Mouse (Mus musculus): Measurements from ENCODE around the gene Gipc3. TPM values are rescaled to one million over a fixed set of nuclear protein-coding genes. Genes with fewer than 3 reads are reported as not detected.

Gipc3 gene
- total RNA-seq (2018; cell fraction: chromatin; rRNA removed): under 1 TPM in 2 of 26 experiments, not detected in 24; 0.16 to 0.71 TPM
- under 1 TPM in 18 of 26 experiments, not detected in 8; 0.03 to 0.17 (median 0.08) TPM for total RNA-seq (2018; cell fraction: cytosol; rRNA removed)
- total RNA-seq (2018; cell fraction: nucleus; rRNA removed): 1 to 10 TPM in 1 of 26 experiments, under 1 TPM in 1, not detected in 24; 0.18 to 1.4 TPM
- polyA plus RNA-seq (2018): 0.07 TPM in 1 of 3 replicates, not detected in the others

GRCm38 (mm10) chr10:81342686-81343505, at the start of gene Gipc3:
Gene Gipc3 (minus strand): TSS chr10:81343266.
- H3K36me3 ChIP-seq (ENCODE audit: inconsistent target): no peaks in the 10 kb centered on the region
- H3K79me2 ChIP-seq (ENCODE audit: inconsistent target): no peaks in the 10 kb centered on the region
- WGBS (ENCODE audit: missing documents): 7% methylated on average over 44 of the region's 67 CpGs
- no peak within 1 kb of the TSS for H3K27ac ChIP-seq
- no peak within 1 kb of the TSS for H3K4me3 ChIP-seq (ENCODE audit: inconsistent target)

- Histone ChIP-seq H3K4me3 (ENCODE audit: inconsistent target) (peak within 1 kb of the TSS; percentile 33), H3K79me2 (ENCODE audit: inconsistent target) (peaks cover 7% of the 10 kb centered on the region; the same call in 1 of the 2 replicates), H3K27ac (peak within 1 kb of the TSS; percentile 48), H3K36me3 (ENCODE audit: inconsistent target) (peaks cover 14% of the 10 kb centered on the region; the same call in 1 of the 2 replicates)
- 74% methylated on average over 10 of the region's 14 CpGs for WGBS (ENCODE audit: missing documents)
Observed at GRCm38 (mm10) chr10:81392781-81393185, 49.7 kb upstream of the Gipc3 start, which contains the start of gene Smim24. Gene Smim24 (plus strand): TSS chr10:81393051.

- Histone ChIP-seq H3K79me2 (ENCODE audit: inconsistent target) (peaks cover 4% of the 10 kb centered on the region; the same call in 1 of the 2 replicates), H3K27ac (no peak overlapping the region), H3K36me3 (ENCODE audit: inconsistent target) (peaks cover 10% of the 10 kb centered on the region; the same call in 1 of the 2 replicates), H3K4me3 (ENCODE audit: inconsistent target) (no peak overlapping the region)
- 97% methylated on average over 6 of the region's 6 CpGs for WGBS (ENCODE audit: missing documents)
Observed at GRCm38 (mm10) chr10:81392270-81392669, 49.2 kb upstream of the Gipc3 start.

- peaks cover 19% of the 10 kb centered on the region for H3K79me2 ChIP-seq (ENCODE audit: inconsistent target)
- 89% methylated on average over 12 of the region's 13 CpGs for WGBS (ENCODE audit: missing documents)
- no peak overlapping the region for H3K4me3 ChIP-seq (ENCODE audit: inconsistent target)
- no peak overlapping the region for H3K27ac ChIP-seq
- H3K36me3 ChIP-seq (ENCODE audit: inconsistent target): peaks cover 22% of the 10 kb centered on the region; the same call in 1 of the 2 replicates
Observed at GRCm38 (mm10) chr10:81390678-81390965, 47.6 kb upstream of the Gipc3 start.

GRCm38 (mm10) chr10:81389801-81390677, 47.0 kb upstream of the Gipc3 start:
- H3K79me2 ChIP-seq (ENCODE audit: inconsistent target): peaks cover 25% of the 10 kb centered on the region
- H3K4me3 ChIP-seq (ENCODE audit: inconsistent target): no peak overlapping the region
- peaks cover 22% of the 10 kb centered on the region; the same call in 1 of the 2 replicates for H3K36me3 ChIP-seq (ENCODE audit: inconsistent target)
- peak overlapping the region; percentile 41 for H3K27ac ChIP-seq
- 67% methylated on average over 22 of the region's 23 CpGs for WGBS (ENCODE audit: missing documents)

GRCm38 (mm10) chr10:81389373-81389772, 46.3 kb upstream of the Gipc3 start:
- Histone ChIP-seq H3K4me3 (ENCODE audit: inconsistent target) (no peak overlapping the region), H3K36me3 (ENCODE audit: inconsistent target) (peaks cover 22% of the 10 kb centered on the region; the same call in 1 of the 2 replicates), H3K27ac (peak overlapping the region; percentile 41), H3K79me2 (ENCODE audit: inconsistent target) (peaks cover 32% of the 10 kb centered on the region)
- WGBS (ENCODE audit: missing documents): 71% methylated on average over 3 of the region's 3 CpGs

- WGBS (ENCODE audit: missing documents): 95% methylated on average over 5 of the region's 5 CpGs
- H3K27ac ChIP-seq: peak within 1 kb of the TSS; percentile 41
Observed at GRCm38 (mm10) chr10:81388505-81389055, 45.5 kb upstream of the Gipc3 start, which contains the start of gene Gm48552. Gene Gm48552 (plus strand): TSS chr10:81389005.

GRCm38 (mm10) chr10:81387716-81388115, 44.6 kb upstream of the Gipc3 start:
- no peak overlapping the region for H3K4me3 ChIP-seq (ENCODE audit: inconsistent target)
- H3K79me2 ChIP-seq (ENCODE audit: inconsistent target): peaks cover 32% of the 10 kb centered on the region
- WGBS (ENCODE audit: missing documents): 95% methylated on average over 19 of the region's 20 CpGs
- H3K27ac ChIP-seq: no peak overlapping the region
- peaks cover 22% of the 10 kb centered on the region; the same call in 1 of the 2 replicates for H3K36me3 ChIP-seq (ENCODE audit: inconsistent target)

More at GRCm38 (mm10) chr10:81388505-81389055, 45.5 kb upstream of the Gipc3 start, which contains the start of gene Gm48552:
- no peak within 1 kb of the TSS for H3K4me3 ChIP-seq (ENCODE audit: inconsistent target)
- H3K79me2 ChIP-seq (ENCODE audit: inconsistent target): peaks cover 32% of the 10 kb centered on the region
- peaks cover 22% of the 10 kb centered on the region; the same call in 1 of the 2 replicates for H3K36me3 ChIP-seq (ENCODE audit: inconsistent target)

GRCm38 (mm10) chr10:81385603-81386306, 42.7 kb upstream of the Gipc3 start:
- H3K36me3 ChIP-seq (ENCODE audit: inconsistent target): peaks cover 22% of the 10 kb centered on the region; the same call in 1 of the 2 replicates
- H3K79me2 ChIP-seq (ENCODE audit: inconsistent target): peaks cover 32% of the 10 kb centered on the region
- no peak overlapping the region for H3K27ac ChIP-seq
- H3K4me3 ChIP-seq (ENCODE audit: inconsistent target): peak overlapping the region; percentile 100; the same call in 1 of the 2 replicates
- WGBS (ENCODE audit: missing documents): 86% methylated on average over 22 of the region's 22 CpGs

GRCm38 (mm10) chr10:81384605-81384982, 41.5 kb upstream of the Gipc3 start:
- Histone ChIP-seq H3K27ac (peak overlapping the region; percentile 89), H3K4me3 (ENCODE audit: inconsistent target) (peak overlapping the region; percentile 100), H3K79me2 (ENCODE audit: inconsistent target) (peaks cover 32% of the 10 kb centered on the region), H3K36me3 (ENCODE audit: inconsistent target) (peaks cover 22% of the 10 kb centered on the region; the same call in 1 of the 2 replicates)
- WGBS (ENCODE audit: missing documents): 0% methylated on average over 19 of the region's 19 CpGs

GRCm38 (mm10) chr10:81383802-81384604, 40.9 kb upstream of the Gipc3 start, which contains the start of the genes Dohh and Gm48551:
Gene Dohh (plus strand): TSS chr10:81384428.
Gene Gm48551 (plus strand): TSS chr10:81384466.
- H3K27ac ChIP-seq: peak within 1 kb of the TSS; percentile 89
- peak within 1 kb of the TSS; percentile 100 for H3K4me3 ChIP-seq (ENCODE audit: inconsistent target)
- H3K79me2 ChIP-seq (ENCODE audit: inconsistent target): peaks cover 32% of the 10 kb centered on the region
- WGBS (ENCODE audit: missing documents): 5% methylated on average over 48 of the region's 54 CpGs
- peaks cover 22% of the 10 kb centered on the region; the same call in 1 of the 2 replicates for H3K36me3 ChIP-seq (ENCODE audit: inconsistent target)

- Histone ChIP-seq H3K27ac (no peak overlapping the region), H3K36me3 (ENCODE audit: inconsistent target) (peaks cover 11% of the 10 kb centered on the region; the same call in 1 of the 2 replicates), H3K79me2 (ENCODE audit: inconsistent target) (peaks cover 38% of the 10 kb centered on the region), H3K4me3 (ENCODE audit: inconsistent target) (no peak overlapping the region)
- 38% methylated on average over 5 of the region's 5 CpGs for WGBS (ENCODE audit: missing documents)
Observed at GRCm38 (mm10) chr10:81382039-81382438, 39.0 kb upstream of the Gipc3 start.
